ENCODE assay signal across 13 mouse cellular contexts in genomic region chr4:129246360-129247301, GRCm38 (mm10). TPM values are rescaled to one million over a fixed set of nuclear protein-coding genes. Genes with fewer than 3 reads are reported as not detected.
DNase-seq lines count a peak whose midpoint lies in the region; ATAC-seq and TF ChIP-seq lines count a peak whose summit lies in the region.
"Had no signal": no experiment of that assay in that cellular context is flagged by ENCODE, and none has a peak within 500 bp of the region (broad histone marks: within the 10 kb centered on the region; RNA-seq: fewer than 3 reads in every experiment).

No protein-coding gene starts in this region.

- H3K36me3 ChIP-seq in heart, embryonic 15.5 days, result no peaks in the 10 kb centered on the region
- no peaks in the 10 kb centered on the region for H3K36me3 ChIP-seq in heart, embryonic 12.5 days
- H3K36me3 ChIP-seq in lung, embryonic 16.5 days (ENCODE audit: control insufficient read depth, insufficient read depth, low read length), result no peaks in the 10 kb centered on the region
- H3K36me3 ChIP-seq in liver, embryonic 13.5 days, result no peaks in the 10 kb centered on the region
- H3K36me3 ChIP-seq in stomach, postnatal 0 days (ENCODE audit: control insufficient read depth, insufficient read depth, low read length), result no peaks in the 10 kb centered on the region
- no peaks in the 10 kb centered on the region for H3K36me3 ChIP-seq in midbrain, embryonic 15.5 days (replicated peaks)
- H3K36me3 ChIP-seq: midbrain, embryonic 10.5 days had no signal

- no peak for TF ChIP-seq EP300 in stomach, postnatal 0 days (optimal IDR thresholded peaks at IDR 0.05)

- peak overlapping the region; percentile 64; the same call in 1 of the 2 replicates for H3K4me3 ChIP-seq in heart, embryonic 15.5 days
- no peak overlapping the region for H3K4me3 ChIP-seq in heart, embryonic 12.5 days
- peak overlapping the region; percentile 68 for H3K4me3 ChIP-seq in lung, embryonic 16.5 days (ENCODE audit: low read length)
- H3K4me3 ChIP-seq in liver, embryonic 13.5 days (replicated peaks), result no peak overlapping the region
- H3K4me3 ChIP-seq in stomach, postnatal 0 days (ENCODE audit: low read depth, low read length), result peak overlapping the region; percentile 72
- H3K4me3 ChIP-seq in midbrain, embryonic 15.5 days, result no peak overlapping the region

- no peak overlapping the region for H3K9ac ChIP-seq in heart, embryonic 15.5 days
- H3K9ac ChIP-seq in heart, embryonic 12.5 days, result no peak overlapping the region
- H3K9ac ChIP-seq in lung, embryonic 16.5 days (ENCODE audit: low read length), result no peak overlapping the region
- H3K9ac ChIP-seq in liver, embryonic 13.5 days, result no peak overlapping the region
- peak overlapping the region; percentile 94 for H3K9ac ChIP-seq in stomach, postnatal 0 days (ENCODE audit: low read length)
- no peak overlapping the region for H3K9ac ChIP-seq in midbrain, embryonic 15.5 days

- DNase-seq in lung, postnatal 25 days (ENCODE audit: low spot score), result no peak
- no peak for DNase-seq in liver, embryonic 13.5 days
- DNase-seq in stomach, postnatal 0 days (ENCODE audit: low spot score), result peak; percentile 42
- DNase-seq in right cerebral cortex, postnatal 36 days (ENCODE audit: low spot score in 2 of 2), result no peak
- DNase-seq: cerebellum, adult 11-12 months; gastrocnemius, postnatal 14 days; layer of hippocampus, postnatal 36 days; thymus, postnatal 36 days had no signal

- no peak overlapping the region for H3K27ac ChIP-seq in heart, embryonic 15.5 days
- H3K27ac ChIP-seq in heart, embryonic 12.5 days (ENCODE audit: poor library complexity, severe bottlenecking), result no peak overlapping the region
- H3K27ac ChIP-seq in lung, embryonic 16.5 days (ENCODE audit: low read length), result no peak overlapping the region
- no peak overlapping the region; the same call in 1 of the 2 replicates for H3K27ac ChIP-seq in liver, embryonic 13.5 days
- H3K27ac ChIP-seq in stomach, postnatal 0 days (replicated peaks), result peak overlapping the region; percentile 98
- no peak overlapping the region for H3K27ac ChIP-seq in midbrain, embryonic 15.5 days
- H3K27ac ChIP-seq: midbrain, embryonic 10.5 days had no signal

- WGBS in heart, embryonic 15.5 days, result 41% methylated on average over 15 of the region's 15 CpGs
- 31% methylated on average over 15 of the region's 15 CpGs for WGBS in heart, embryonic 12.5 days
- WGBS in lung, embryonic 16.5 days, result 36% methylated on average over 15 of the region's 15 CpGs
- WGBS in liver, embryonic 13.5 days (ENCODE audit: insufficient replicate concordance), result 36% methylated on average over 15 of the region's 15 CpGs
- WGBS in stomach, postnatal 0 days, result 38% methylated on average over 15 of the region's 15 CpGs
- whole genome bisulfite sequencing in midbrain, embryonic 15.5 days, result 40% methylated on average over 15 of the region's 15 CpGs

- H3K4me2 ChIP-seq in heart, embryonic 15.5 days, result peak overlapping the region; percentile 98
- H3K4me2 ChIP-seq in heart, embryonic 12.5 days, result no peak overlapping the region
- H3K4me2 ChIP-seq in lung, embryonic 16.5 days (ENCODE audit: low read depth, low read length), result peak overlapping the region; percentile 98
- H3K4me2 ChIP-seq in liver, embryonic 13.5 days, result peak overlapping the region; percentile 98
- H3K4me2 ChIP-seq in stomach, postnatal 0 days (replicated peaks; ENCODE audit: low read depth), result peak overlapping the region; percentile 82
- no peak overlapping the region for H3K4me2 ChIP-seq in midbrain, embryonic 15.5 days

- no peak for TF ChIP-seq CTCF in stomach, postnatal 0 days (IDR thresholded peaks at IDR 0.05; ENCODE audit: low read depth)

- peaks cover 84% of the 10 kb centered on the region for H3K27me3 ChIP-seq in heart, embryonic 15.5 days
- peaks cover 97% of the 10 kb centered on the region for H3K27me3 ChIP-seq in heart, embryonic 12.5 days (replicated peaks)
- peaks cover 13% of the 10 kb centered on the region for H3K27me3 ChIP-seq in lung, embryonic 16.5 days (ENCODE audit: control insufficient read depth, insufficient read depth, low read depth, low read length)
- H3K27me3 ChIP-seq in liver, embryonic 13.5 days, result peaks cover 92% of the 10 kb centered on the region
- H3K27me3 ChIP-seq in stomach, postnatal 0 days (ENCODE audit: control insufficient read depth, insufficient read depth, low read length), result no peaks in the 10 kb centered on the region
- H3K27me3 ChIP-seq in midbrain, embryonic 15.5 days (replicated peaks), result peaks cover 41% of the 10 kb centered on the region

- peaks cover 42% of the 10 kb centered on the region for H3K4me1 ChIP-seq in heart, embryonic 15.5 days (replicated peaks)
- peaks cover 28% of the 10 kb centered on the region for H3K4me1 ChIP-seq in heart, embryonic 12.5 days (replicated peaks)
- peaks cover 54% of the 10 kb centered on the region for H3K4me1 ChIP-seq in lung, embryonic 16.5 days (replicated peaks; ENCODE audit: control insufficient read depth, insufficient read depth, low read length)
- H3K4me1 ChIP-seq in liver, embryonic 13.5 days (replicated peaks), result peaks cover 62% of the 10 kb centered on the region
- H3K4me1 ChIP-seq in stomach, postnatal 0 days (replicated peaks; ENCODE audit: control insufficient read depth, insufficient read depth), result peaks cover 6% of the 10 kb centered on the region
- peaks cover 35% of the 10 kb centered on the region for H3K4me1 ChIP-seq in midbrain, embryonic 15.5 days

- no peaks in the 10 kb centered on the region for H3K9me3 ChIP-seq in heart, embryonic 15.5 days (replicated peaks)
- no peaks in the 10 kb centered on the region for H3K9me3 ChIP-seq in heart, embryonic 12.5 days (replicated peaks)
- H3K9me3 ChIP-seq in lung, embryonic 16.5 days (ENCODE audit: control insufficient read depth, low read length), result no peaks in the 10 kb centered on the region
- H3K9me3 ChIP-seq in liver, embryonic 13.5 days (replicated peaks), result no peaks in the 10 kb centered on the region
- no peaks in the 10 kb centered on the region for H3K9me3 ChIP-seq in stomach, postnatal 0 days (ENCODE audit: control insufficient read depth, low read length)
- no peaks in the 10 kb centered on the region for H3K9me3 ChIP-seq in midbrain, embryonic 15.5 days
- H3K9me3 ChIP-seq: midbrain, embryonic 10.5 days had no signal

- ATAC-seq in heart, embryonic 15.5 days (replicated peaks; ENCODE audit: insufficient number of reproducible peaks, insufficient read depth, low FRiP score, low read depth), result no peak
- no peak for ATAC-seq in heart, embryonic 12.5 days (ENCODE audit: insufficient number of reproducible peaks, low FRiP score)
- no peak for ATAC-seq in lung, embryonic 16.5 days (ENCODE audit: low read depth)
- 0 out of 2 replicates have a peak, but pooled peaks have one; percentile 3 for ATAC-seq in liver, embryonic 13.5 days (ENCODE audit: low read depth)
- ATAC-seq in stomach, postnatal 0 days (ENCODE audit: low FRiP score, low TSS enrichment), result no peak
- no peak for ATAC-seq in midbrain, embryonic 15.5 days (replicated peaks)

RNA-seq across cellular contexts. Expression of gene C77080, which starts 14.6 kb away (rescaled TPM):
- polyA plus RNA-seq in heart, embryonic 15.5 days (2015; fragmentation: Nextera tagmentation; extraction: Ambion mirVana), result 1.4 and 3.1 TPM in 2 replicates
- 1.2 and 1.6 TPM in 2 replicates for polyA plus RNA-seq in heart, embryonic 12.5 days (2016; fragmentation: Nextera tagmentation; extraction: Ambion mirVana)
- polyA plus RNA-seq in lung, embryonic 16.5 days (2015; fragmentation: Nextera tagmentation; extraction: Ambion mirVana), result 3.4 and 3.8 TPM in 2 replicates
- polyA plus RNA-seq in liver, embryonic 13.5 days (2015; fragmentation: Nextera tagmentation; extraction: Ambion mirVana), result 0.47 and 0.59 TPM in 2 replicates
- 9.6 and 10.3 TPM in 2 replicates for polyA plus RNA-seq in stomach, postnatal 0 days (2015; fragmentation: Nextera tagmentation; extraction: Ambion mirVana)
- polyA plus RNA-seq in midbrain, embryonic 15.5 days (2015; fragmentation: Nextera tagmentation; extraction: Ambion mirVana), result 9.4 and 9.7 TPM in 2 replicates

RNA-seq across cellular contexts. Expression of gene Sync, which starts 40.8 kb away (rescaled TPM):
- polyA plus RNA-seq in heart, embryonic 15.5 days (2015; fragmentation: Nextera tagmentation; extraction: Ambion mirVana), result 2.1 and 2.3 TPM in 2 replicates
- polyA plus RNA-seq in heart, embryonic 12.5 days (2016; fragmentation: Nextera tagmentation; extraction: Ambion mirVana), result 1.1 and 1.3 TPM in 2 replicates
- 0.50 and 0.75 TPM in 2 replicates for polyA plus RNA-seq in lung, embryonic 16.5 days (2015; fragmentation: Nextera tagmentation; extraction: Ambion mirVana)
- polyA plus RNA-seq in liver, embryonic 13.5 days (2015; fragmentation: Nextera tagmentation; extraction: Ambion mirVana), result 0.07 and 0.13 TPM in 2 replicates
- polyA plus RNA-seq in stomach, postnatal 0 days (2015; fragmentation: Nextera tagmentation; extraction: Ambion mirVana), result 2.9 and 3.2 TPM in 2 replicates
- 0.50 and 0.86 TPM in 2 replicates for polyA plus RNA-seq in midbrain, embryonic 15.5 days (2015; fragmentation: Nextera tagmentation; extraction: Ambion mirVana)

RNA-seq across cellular contexts. Expression of gene Yars, which starts 57.1 kb away (rescaled TPM):
- 40.8 and 48.8 TPM in 2 replicates for polyA plus RNA-seq in heart, embryonic 15.5 days (2015; fragmentation: Nextera tagmentation; extraction: Ambion mirVana)
- polyA plus RNA-seq in heart, embryonic 12.5 days (2016; fragmentation: Nextera tagmentation; extraction: Ambion mirVana), result 49.3 and 55.8 TPM in 2 replicates
- 58.5 and 61.2 TPM in 2 replicates for polyA plus RNA-seq in lung, embryonic 16.5 days (2015; fragmentation: Nextera tagmentation; extraction: Ambion mirVana)
- polyA plus RNA-seq in liver, embryonic 13.5 days (2015; fragmentation: Nextera tagmentation; extraction: Ambion mirVana), result 69.9 and 78.8 TPM in 2 replicates
- 41.3 and 44.2 TPM in 2 replicates for polyA plus RNA-seq in stomach, postnatal 0 days (2015; fragmentation: Nextera tagmentation; extraction: Ambion mirVana)
- 114 and 116 TPM in 2 replicates for polyA plus RNA-seq in midbrain, embryonic 15.5 days (2015; fragmentation: Nextera tagmentation; extraction: Ambion mirVana)

RNA-seq across cellular contexts. Expression of gene S100pbp, which starts 57.1 kb away (rescaled TPM):
- polyA plus RNA-seq in heart, embryonic 15.5 days (2015; fragmentation: Nextera tagmentation; extraction: Ambion mirVana), result 10.8 and 13.2 TPM in 2 replicates
- polyA plus RNA-seq in heart, embryonic 12.5 days (2016; fragmentation: Nextera tagmentation; extraction: Ambion mirVana), result 21.3 and 22.6 TPM in 2 replicates
- 15.4 and 15.8 TPM in 2 replicates for polyA plus RNA-seq in lung, embryonic 16.5 days (2015; fragmentation: Nextera tagmentation; extraction: Ambion mirVana)
- polyA plus RNA-seq in liver, embryonic 13.5 days (2015; fragmentation: Nextera tagmentation; extraction: Ambion mirVana), result 5.8 and 7.4 TPM in 2 replicates
- 3.7 and 4.5 TPM in 2 replicates for polyA plus RNA-seq in stomach, postnatal 0 days (2015; fragmentation: Nextera tagmentation; extraction: Ambion mirVana)
- 21.8 and 24.4 TPM in 2 replicates for polyA plus RNA-seq in midbrain, embryonic 15.5 days (2015; fragmentation: Nextera tagmentation; extraction: Ambion mirVana)

Comparison
In these comparisons a context has a peak if more than half of its experiments do, and no peak if none do; other contexts are left out.
1. H3K4me2 ChIP-seq: peak in heart, embryonic 15.5 days (single experiment), lung, embryonic 16.5 days (single experiment), liver, embryonic 13.5 days (single experiment) and stomach, postnatal 0 days (single experiment); none in heart, embryonic 12.5 days (single experiment) and midbrain, embryonic 15.5 days (single experiment).
2. H3K4me3 ChIP-seq: peak in heart, embryonic 15.5 days (single experiment), lung, embryonic 16.5 days (single experiment) and stomach, postnatal 0 days (single experiment); none in heart, embryonic 12.5 days (single experiment), liver, embryonic 13.5 days (single experiment) and midbrain, embryonic 15.5 days (single experiment).